Mouse (Mus musculus): ENCODE data around the gene Sox6.

Gene Sox6

DNA sequence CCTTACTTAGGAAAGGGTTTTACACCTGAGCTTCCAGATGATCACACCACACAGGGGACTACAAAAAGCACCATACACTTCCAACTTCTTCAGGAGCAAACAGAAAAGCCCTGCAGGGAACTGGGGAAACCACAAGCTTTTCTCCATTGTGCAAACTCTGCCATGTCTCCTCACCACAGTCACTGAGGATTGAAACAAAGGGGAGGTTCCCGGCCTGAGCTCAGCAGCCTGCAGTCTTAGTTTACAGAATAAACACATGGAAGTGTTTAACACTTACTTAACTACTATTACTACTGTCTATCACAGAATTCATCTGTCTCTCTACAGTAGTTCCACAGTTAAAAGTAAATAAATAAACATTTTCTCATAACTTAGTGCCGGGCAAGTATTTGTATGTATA is 498.3 kb downstream of the Sox6 start:
- DNase-seq, result no peak

DNA sequence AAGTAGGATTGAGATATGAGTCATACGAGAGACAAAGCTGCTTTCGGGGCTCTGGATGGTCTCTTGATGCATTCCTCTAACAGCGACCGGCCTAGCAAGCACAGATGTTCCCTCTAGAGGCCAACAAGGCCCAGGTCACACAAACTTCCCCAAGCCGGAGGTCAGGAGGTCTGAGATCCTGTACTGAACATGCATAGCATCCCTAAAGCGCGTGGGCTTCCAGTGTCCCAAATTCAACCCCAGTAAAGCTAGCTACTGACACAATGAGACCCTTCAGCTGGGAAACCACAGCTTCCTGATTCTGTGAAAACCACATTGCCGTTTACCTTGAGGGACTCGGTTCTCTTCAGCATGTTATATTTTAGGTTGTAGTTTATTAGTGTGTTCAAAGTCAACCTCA is 499.6 kb downstream of the Sox6 start:
- no peak for DNase-seq

DNA sequence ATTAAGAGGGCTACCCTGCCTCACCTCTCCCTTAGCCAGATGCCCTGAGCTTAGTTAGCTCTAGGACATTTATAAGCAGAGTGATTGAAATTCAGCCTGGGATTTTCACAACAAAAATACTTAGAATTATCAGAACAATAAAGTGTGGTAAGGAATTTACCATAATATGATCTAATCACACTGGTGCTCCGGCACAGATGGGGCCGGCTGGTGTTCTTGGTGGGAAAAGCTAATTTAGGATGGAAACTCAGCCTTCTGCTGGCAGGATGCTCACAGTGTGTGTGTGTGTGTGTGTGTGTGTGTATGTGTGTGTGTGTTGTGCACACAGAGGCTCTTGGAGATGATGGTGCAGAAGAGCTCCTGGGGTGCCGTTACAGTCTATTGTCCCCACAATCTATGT is 501.0 kb downstream of the Sox6 start:
- DNase-seq, result no peak

DNA sequence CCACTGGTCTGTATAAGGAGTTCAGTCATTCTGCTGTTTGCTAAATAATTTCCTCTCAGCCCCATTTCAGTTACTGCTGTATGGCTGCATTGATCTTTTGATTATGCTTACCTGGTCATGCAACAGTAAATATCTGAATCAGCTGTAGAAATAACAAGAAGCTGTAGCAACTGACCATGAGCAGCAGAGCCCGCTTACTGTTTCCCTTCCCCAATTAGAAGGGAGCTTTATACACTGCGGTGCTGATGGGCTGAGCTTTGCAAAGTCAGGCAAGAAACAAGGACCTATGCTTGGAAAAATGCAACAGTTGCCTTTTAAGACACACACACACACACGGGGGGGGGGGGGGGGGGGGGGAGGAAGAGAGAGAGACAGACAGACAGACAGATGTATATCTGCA is 502.1 kb downstream of the Sox6 start:
- no peak for DNase-seq

DNA sequence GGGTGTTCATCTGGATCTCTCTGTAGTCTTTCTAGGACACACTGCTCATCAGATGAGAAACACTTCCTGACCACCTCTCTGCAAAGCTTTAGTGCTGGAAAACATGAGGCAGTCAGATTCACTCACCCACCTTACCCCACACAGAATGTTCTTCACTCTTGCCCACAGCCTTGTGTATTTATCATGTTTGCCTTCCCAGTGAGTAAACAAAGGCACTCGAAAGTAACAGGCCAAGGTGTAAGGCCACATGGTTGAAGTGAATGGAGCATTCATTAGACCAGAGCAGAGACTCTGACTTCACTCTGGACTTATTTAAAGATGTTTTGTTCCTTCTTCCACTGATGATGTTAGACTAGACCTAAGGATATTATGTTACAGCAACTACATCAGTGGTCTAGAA is 506.7 kb downstream of the Sox6 start:
- DNase-seq, result no peak

DNA sequence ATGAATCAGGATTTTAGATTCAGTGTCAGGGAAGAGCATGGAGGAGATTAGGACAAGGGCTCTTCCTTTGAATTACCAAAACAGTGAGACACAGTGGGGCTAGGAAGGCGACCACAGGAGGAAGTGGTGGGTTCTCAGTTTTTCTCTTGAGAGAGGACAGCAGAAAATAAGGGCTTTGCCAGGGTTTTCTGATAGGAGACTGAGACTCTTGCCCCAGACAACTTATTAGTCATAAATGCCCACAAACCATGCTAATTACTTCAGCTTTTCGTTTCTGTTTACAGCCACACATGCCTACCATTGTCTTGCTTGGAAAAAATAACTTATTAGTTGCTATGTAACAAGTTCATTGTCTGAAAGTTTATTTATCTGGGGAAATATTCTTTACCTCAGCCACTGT is 507.4 kb downstream of the Sox6 start:
- DNase-seq, result no peak

DNA sequence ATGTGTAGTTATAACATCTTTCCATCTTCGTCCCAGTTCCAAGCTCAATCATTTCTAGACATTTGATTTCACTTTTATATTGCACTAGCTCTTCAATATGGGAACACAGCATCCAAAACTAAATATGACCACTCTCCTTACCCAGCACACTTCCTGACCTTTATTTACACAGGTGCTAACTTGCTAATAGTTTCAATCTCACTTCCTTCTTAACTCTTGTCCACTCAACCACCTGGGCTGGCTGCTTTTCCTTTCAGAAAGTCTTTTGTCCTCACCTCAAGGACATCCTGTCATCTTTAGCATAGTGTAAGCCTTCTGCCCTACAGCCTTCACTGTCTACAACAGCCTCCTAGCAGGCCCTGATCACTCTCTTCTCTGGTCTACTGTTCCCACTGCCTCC is 520.9 kb downstream of the Sox6 start:
- DNase-seq, result no peak

DNA sequence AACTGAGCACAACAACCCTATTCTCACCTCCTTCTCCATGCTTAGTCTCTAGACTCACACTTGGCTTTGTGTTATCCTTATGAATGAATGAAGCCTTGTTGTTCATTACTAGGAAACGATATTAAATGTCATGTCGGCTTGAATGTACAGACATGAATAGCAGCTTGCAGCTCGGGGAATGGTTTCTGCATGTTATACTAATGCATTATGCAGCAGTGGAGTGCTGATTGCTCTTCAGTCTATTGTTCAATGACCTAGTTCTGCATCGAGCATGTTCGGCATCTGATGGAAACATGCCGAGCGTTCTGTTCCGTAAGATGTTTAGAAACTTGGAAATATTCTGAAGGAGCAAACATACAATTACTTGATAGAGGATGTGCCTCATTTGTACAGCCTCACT is 524.9 kb downstream of the Sox6 start:
- DNase-seq, result no peak

DNA sequence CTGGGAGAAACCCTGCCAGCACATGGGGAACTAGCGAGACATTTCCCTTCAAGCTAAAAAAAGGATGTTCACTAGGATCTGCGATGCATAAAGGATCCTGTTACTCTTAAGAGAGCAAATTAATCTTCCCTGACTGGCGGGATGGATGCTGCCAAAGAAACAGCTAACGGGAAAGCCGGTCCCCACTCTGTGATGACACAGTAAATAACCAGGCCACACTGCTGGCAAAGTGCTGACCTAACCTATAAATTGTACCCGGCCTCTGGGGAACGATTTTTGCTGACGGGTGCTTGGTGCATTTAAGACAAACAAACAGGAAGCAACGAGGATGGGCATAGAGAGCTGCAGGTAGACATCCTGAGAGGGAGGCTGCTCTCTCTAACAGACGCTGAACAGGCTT is 526.8 kb downstream of the Sox6 start:
- DNase-seq, result no peak

DNA sequence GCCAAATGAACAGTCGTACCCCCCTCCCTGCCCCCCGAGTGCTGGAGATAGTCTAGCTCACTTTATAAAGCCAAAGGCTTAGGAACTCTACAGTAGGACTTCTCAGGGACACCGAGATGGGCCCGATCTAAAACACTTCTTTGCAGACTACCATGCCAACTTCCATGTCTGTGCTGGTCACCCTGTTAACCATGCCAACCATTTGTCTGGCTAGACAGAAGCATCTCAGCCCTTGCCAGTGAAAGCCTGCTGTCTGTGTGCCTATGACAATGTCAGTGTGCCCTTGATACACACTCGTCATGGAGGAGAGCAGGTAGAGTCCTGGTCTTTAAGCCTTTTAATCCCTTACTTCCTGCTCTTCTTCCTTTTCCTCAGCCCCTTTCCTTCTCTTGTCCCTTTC is 527.5 kb downstream of the Sox6 start:
- no peak for DNase-seq

DNA sequence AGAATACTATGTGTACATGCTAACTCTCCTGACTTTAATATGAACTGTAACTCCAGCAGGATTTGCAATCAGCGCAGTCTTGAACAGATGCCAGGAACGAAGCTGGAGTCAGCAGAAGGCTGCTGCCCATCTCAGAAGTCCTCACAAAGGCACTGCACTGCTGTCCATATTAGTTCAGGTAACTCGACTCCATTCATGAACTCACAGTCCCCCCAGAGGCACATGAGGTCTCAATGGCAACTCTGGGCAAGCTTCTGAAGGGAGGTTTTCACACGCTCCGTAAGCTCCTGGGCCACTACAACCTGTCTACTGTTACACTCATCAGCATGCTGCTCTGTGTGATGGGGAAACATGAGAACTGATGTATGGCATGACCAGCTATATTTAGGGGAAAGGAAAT is 528.6 kb downstream of the Sox6 start:
- no peak for DNase-seq

DNA sequence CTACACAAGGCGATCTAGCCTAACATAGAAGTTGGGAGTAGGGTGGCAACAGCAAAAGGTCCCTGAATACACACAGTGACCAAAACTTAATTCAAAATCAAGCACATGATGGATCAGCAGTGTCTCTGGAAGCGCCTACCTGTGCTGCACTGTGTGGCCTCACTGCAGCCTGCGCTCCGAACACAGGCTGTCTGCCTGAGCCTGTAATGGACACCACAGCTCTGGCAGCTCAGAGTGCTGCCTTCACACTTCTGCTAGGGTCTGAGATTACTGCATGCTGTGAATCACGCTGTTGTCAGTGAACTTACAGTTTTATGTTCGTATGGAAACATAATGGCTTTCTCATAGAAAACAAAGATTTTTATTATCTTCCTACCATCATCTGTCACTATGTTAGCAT is 532.2 kb downstream of the Sox6 start:
- DNase-seq, result no peak

DNA sequence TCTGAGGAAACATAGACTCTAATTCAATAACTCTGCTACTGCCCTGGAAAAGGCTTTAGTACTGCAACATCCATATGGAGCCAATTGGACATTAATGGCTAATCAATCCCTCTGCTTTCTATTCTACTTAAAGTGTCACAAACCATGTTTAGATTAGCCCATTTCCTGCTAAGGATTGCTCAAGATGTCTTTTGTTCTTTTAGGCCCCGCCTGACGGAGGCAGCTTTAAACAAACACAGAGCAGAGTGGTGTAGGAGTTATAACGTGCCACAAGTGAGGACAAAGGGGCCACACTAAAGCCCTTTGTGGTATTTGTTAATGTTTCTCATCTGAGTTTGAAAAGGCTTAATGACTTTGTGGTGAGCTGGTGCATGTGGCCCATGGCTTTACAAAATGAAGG is 537.1 kb downstream of the Sox6 start:
- DNase-seq, result no peak

DNA sequence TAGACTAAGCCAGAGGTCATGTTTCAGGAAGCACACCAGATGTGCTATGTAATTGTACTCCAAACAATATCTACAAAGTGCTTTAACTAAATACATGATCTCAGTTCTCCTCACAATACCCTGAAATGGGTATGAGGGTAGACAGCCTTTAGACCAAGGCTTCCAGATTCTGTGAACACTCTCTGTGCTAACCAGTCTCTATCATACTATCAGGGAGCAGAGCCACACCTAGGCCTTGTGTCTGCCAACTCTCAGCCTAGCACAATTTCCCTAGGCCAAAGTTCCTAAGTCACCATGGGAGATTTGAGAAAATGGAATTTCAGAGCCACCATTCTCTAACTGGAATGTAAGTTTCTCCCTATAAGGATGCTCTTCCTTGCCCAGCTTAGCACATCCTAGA is 537.8 kb downstream of the Sox6 start:
- no peak for DNase-seq

DNA sequence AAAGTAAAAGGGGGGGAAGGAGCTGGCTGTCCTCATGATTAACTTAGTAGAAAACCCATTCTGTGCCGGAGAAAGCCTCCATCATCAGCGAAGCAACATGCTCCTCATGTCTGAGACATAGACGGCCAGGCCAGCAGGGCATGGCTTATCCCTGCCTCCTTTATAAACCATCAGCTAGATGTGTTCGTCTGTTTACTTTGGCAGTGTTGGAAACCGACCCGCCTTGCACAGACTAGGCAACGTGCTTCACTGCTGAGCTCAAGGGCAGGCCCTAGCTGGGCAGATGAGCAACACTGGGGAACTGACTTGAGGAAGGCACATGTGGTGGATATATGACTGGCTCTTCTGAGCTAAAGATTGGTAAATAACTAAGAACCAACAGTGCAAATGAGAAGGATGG is 538.4 kb downstream of the Sox6 start:
- DNase-seq, result no peak

DNA sequence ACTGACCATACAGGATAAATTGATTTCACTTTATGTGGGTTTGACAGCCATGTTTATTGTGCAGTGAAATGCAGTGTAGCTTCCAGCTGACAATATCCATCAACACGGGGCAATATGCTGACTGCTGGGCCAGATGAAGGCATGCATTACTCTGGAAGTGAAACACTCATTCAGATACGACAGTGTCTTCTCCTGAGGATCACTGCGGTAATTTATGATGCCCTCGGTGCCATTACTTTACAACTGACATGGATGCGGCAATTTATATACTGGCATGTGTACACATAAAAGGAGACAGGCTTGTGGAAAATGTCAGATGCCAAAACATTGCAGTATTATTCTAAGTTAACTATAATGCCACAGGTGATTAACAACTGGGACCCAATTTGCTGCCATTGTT is 546.9 kb downstream of the Sox6 start:
- no peak for DNase-seq

DNA sequence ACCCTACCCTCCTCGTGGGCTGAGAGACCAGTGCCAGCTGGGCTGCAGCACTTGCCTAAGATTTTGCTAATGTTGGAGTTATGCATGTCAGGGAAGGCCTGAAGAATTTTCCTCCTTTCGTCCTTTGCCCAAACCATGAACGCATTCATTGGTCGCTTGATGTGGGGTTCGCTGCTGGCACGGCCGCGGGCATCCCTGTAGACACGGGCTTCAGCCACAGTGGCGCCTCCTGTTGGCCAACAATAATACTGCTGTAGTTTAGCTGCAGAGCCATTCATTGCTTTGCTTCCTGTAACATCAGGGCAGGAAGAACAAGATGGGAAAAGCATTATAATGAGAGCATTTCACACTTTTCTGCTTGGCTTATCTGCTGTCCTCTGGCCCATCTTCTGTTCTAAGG is 549.0 kb downstream of the Sox6 start:
- no peak for DNase-seq

DNA sequence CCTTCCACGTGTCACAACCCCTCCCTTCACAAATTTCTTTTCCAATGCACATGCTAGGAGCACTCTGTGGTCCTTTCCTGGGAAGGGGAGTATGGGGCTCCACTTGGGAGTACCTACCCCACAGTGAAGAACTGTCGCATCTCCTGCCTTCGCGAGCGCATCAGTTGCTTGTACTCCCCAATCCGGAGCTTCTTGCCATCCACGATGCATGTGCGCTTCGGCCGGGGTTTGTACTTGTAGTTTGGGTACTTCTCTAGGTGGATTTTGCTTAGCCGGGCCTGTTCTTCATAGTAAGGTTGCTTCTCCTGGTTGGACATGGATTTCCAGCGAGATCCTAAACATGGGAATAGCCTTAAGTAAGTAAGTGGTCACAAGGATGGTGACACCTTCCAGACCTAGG is 552.2 kb downstream of the Sox6 start:
- DNase-seq, result no peak

DNA sequence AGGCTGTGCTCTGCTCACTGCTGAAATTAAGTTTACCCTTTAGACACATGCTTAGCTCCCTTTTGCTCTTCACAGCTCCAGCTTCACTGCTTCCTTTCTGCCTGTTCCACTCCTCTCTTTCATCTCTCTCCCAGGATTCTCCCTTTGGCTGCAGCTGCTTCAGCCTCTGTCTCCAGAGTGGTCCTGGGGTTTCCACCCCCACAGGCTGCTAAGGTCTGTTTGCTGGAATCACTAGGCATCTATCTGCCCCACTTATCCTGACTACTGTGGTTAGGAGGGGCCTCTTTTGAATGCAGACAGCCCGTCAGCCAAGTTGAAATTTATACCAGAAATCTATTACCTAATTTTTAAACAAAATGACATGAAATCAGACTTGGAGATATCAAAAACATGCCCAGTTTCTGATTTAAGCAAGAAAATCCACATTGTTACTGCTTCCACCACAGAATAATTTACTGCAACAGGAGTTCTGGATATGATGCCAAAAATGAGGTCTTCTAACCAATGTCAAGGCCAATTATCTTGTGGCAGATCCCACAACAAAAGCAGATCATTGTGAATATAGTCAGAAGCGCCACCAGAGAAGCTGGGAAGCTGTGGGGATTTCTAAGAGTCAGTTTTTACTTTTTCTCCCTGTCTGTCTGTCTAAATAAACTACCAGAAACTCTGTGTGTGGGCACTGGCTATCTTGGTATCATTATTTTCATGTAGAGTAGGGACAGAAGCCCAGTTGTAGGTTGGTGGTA is 552.8 kb downstream of the Sox6 start:
- no peak for DNase-seq

DNA sequence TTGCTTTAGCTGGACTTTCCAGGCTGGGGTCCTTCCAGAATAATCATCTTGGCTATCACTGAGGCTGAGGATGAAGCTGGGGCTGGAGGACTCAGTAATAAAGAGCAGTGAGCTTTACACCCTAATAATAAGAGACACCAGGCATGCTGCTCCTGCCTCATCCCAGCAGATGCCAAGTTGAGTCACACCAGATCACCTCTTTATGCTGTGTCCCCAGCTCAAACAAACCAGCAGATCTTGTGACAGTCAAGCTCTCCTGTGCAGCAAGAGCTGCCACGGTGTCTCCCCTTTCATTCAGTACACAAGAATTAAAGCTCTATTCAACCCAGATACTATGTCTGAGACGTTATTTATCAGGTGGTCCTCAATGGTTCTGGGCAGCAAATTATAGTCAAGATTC is 560.8 kb downstream of the Sox6 start:
- DNase-seq, result no peak

DNA sequence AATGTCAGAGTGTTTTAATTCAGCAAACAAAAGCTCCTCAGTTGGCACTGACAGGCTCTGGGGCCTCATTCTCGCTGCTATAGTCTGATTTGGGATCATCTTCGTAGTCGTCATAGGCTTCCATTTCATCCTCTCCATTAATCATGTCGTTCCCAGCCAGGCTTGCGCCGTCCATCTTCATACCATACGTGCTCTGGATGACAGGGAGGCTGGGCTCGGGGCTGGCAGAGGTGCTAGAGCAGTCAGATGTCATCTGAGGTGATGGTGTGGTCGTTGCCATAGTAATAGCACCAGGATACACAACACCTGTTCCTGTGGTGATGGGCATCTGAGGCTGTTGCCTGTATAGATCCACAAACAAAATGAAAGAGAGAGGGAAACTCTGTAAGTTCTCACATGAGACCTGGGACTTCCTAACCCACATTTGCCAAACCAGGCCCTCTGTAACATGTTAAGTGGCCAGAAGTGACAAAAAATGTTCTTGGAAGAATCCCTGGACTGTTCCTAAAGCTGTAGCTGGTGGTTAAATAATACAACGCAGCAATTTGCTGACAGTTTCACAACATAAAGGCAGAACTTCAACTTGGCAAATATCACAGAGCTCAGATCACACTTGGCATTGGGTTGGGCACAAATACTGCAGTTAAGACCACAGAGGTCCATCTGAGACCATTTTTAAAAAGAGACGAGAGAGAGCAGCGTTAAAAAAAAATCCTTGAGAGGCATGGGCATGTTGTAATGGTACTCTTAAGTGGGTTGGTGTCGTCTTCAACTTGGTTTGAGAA is 561.5 kb downstream of the Sox6 start:
- DNase-seq, result no peak

DNA sequence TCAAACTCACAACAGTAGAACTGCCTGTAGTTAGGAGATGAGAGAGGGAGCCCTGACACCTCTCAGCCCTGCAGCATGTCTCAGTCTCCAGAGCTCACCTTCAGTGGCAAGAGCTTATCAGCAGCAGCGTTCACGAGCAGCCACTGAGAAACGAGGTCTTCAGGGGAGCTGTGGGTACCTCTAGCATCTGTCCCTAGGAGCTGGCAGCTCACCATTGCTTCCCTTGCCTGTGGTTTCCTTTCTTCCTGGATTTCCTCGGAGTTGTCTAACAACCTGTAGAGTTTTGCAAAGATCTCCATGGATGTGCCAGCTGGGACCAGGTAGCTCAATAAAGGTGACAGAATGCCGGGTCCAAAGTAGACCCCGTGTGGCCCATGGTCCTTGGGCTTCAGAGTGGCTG is 563.4 kb downstream of the Sox6 start:
- DNase-seq, result no peak

DNA sequence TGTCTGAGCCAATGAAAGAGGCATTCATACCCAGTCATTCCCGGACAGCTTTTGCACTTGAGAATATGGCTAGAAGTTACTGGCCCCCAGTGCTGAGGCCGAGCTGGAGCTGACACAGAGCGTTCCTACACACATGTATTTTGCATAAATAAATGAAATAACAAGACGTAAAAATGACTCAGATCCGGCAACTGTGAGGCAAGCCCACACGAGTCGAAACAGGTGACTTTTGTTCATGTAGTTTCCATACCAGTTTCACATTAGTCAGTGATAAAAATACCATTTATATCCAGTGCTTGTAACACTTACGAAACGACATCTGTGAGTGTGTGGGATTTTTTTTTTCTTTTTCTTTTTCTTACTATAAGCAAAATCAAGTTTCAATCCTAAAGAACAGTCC is 564.5 kb downstream of the Sox6 start:
- DNase-seq, result no peak

DNA sequence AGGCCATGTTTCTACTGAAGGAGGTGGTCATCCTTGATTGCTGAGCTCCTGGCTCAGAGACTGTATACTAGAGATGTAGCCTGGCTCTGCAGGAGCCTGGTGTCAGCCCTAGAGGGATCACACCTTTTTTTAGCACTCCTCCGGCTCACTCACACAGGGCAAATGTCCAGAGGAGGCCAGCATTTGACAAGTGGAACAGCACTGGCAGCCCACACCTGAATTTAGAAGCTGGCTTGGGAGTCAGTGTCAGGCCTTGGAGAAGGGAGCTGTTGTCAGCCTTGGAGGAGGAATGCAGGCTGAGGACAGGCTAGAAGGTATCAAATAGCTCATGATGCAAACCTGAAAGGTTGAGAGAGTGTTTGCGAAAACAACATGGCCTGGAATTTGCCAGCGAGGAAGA is 565.7 kb downstream of the Sox6 start:
- no peak for DNase-seq

DNA sequence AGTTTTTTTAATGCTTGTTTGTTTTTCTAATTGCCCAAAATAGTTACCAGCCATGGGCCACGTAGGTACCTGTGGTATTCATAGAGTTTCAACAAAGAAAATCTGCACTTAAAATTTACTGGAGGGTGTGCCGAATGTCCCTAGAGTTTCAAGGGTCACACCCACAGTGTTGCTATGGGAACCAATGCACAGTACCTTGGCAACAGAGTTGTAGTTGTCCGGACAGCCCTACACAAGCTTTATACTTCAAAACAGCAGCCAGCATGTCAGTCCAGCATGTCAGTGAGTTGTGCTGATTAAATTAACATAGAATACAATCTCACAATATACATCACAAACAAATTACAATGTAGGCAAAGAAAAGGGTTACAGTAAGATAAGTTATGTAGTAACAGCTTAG is 567.1 kb downstream of the Sox6 start:
- DNase-seq, result no peak

Data from cerebellum, adult 8-10 months (tissue).